Mouse (Mus musculus) hindbrain, postnatal 0 days (tissue): ENCODE measurements around the gene Tmem234. TPM values are rescaled to one million over a fixed set of nuclear protein-coding genes. Genes with fewer than 3 reads are reported as not detected.

Experiments
- ATAC-seq: fragments of 200-750 bp; cut with Nextera tagmentation; 2 replicates; pipeline ENCODE4 v1.8.0; 2017; ENCODE audit warnings: mild to moderate bottlenecking, moderate TSS enrichment, moderate library complexity
- DNase-seq: peaks from one replicate; pipeline ENCODE4 v3.0.0-alpha.2; 2015; ENCODE audit warnings: low spot score
- H3K27ac ChIP-seq: fragments of 300-500 bp; sonication (generic); 2 replicates; pipeline ENCODE4 v1.5.1; 2014; ENCODE audit warnings: mild to moderate bottlenecking
- H3K27me3 ChIP-seq: fragments of 300-500 bp; sonication (generic); 2 replicates; pipeline ENCODE4 v1.6.1; 2014; ENCODE audit warnings: low read length, mixed read lengths; ENCODE audit not compliant: insufficient read depth
- H3K36me3 ChIP-seq: fragments of 300-500 bp; sonication (generic); 2 replicates; pipeline ENCODE4 v1.6.1; 2014; ENCODE audit warnings: low read length, mixed read lengths; ENCODE audit not compliant: insufficient read depth
- H3K4me1 ChIP-seq: fragments of 300-500 bp; sonication (generic); 2 replicates; pipeline ENCODE4 v1.6.1; 2014; ENCODE audit warnings: antibody characterized with exemption, low read length, mixed read lengths; ENCODE audit not compliant: insufficient read depth
- H3K4me2 ChIP-seq: fragments of 300-500 bp; sonication (generic); 2 replicates; pipeline ENCODE4 v1.6.1; 2014; ENCODE audit warnings: low read depth, mild to moderate bottlenecking, low read length, moderate library complexity, mixed read lengths
- H3K4me3 ChIP-seq: fragments of 300-500 bp; sonication (generic); 2 replicates; pipeline ENCODE4 v1.5.1; 2014; ENCODE audit warnings: low read length
- H3K9ac ChIP-seq: fragments of 300-500 bp; sonication (generic); replicated peaks from 2 replicates; pipeline ENCODE4 v1.6.1; 2014; ENCODE audit warnings: mild to moderate bottlenecking, low read length, moderate library complexity, mixed read lengths
- H3K9me3 ChIP-seq: fragments of 300-500 bp; sonication (generic); 2 replicates; pipeline ENCODE4 v1.6.1; 2016; ENCODE audit warnings: low read length, mixed read lengths
- CTCF ChIP-seq: IDR thresholded peaks from 2 replicates; pipeline ENCODE4 v1.5.1; 2016; ENCODE audit warnings: antibody characterized with exemption, control low read depth, low read depth
- WGBS: fragments of 180-500 bp; shearing (Covaris S2); extraction: QIAGEN DNeasy Blood & Tissue Kit; methylation state at CpG from one replicate; pipeline ENCODE4 v1.1.7; 2014; 5-methylcytosine and 5-hydroxymethylcytosine counted together
- polyA plus RNA-seq: library from polyadenylated mRNA; unstranded; fragments of >200 nt; fragmentation: Nextera tagmentation; extraction: Ambion mirVana; gene quantifications from 2 replicates; pipeline ENCODE4 v1.2.1, GENCODE M21; 2015
- total RNA-seq: library from RNA; depleted of rRNA; stranded (reverse); fragments of >200 nt; gene quantifications from 2 replicates; pipeline ENCODE4 v1.2.3, GENCODE M21; 2014

Gene Tmem234
- total and polyA plus RNA-seq, 2 experiments from 2014 or later, result 150 to 221 TPM

- no peaks in the 10 kb centered on the region; the same call in 1 of the 2 replicates for H3K4me1 ChIP-seq
- no peak for DNase-seq
- TF ChIP-seq CTCF, result no peak
- H3K4me3 ChIP-seq, result no peak overlapping the region
- H3K4me2 ChIP-seq, result no peak overlapping the region
- WGBS, result 82% methylated on average over 7 of the region's 7 CpGs
- ATAC-seq, result no peak
- no peaks in the 10 kb centered on the region for H3K9me3 ChIP-seq
- H3K36me3 ChIP-seq, result no peaks in the 10 kb centered on the region
- H3K27me3 ChIP-seq, result no peaks in the 10 kb centered on the region
- H3K9ac ChIP-seq, result no peak overlapping the region
- H3K27ac ChIP-seq, result no peak overlapping the region
These were observed 22.8 kb upstream of the Tmem234 start for GRCm38 (mm10) chr4:129577688-129578087.

DNA sequence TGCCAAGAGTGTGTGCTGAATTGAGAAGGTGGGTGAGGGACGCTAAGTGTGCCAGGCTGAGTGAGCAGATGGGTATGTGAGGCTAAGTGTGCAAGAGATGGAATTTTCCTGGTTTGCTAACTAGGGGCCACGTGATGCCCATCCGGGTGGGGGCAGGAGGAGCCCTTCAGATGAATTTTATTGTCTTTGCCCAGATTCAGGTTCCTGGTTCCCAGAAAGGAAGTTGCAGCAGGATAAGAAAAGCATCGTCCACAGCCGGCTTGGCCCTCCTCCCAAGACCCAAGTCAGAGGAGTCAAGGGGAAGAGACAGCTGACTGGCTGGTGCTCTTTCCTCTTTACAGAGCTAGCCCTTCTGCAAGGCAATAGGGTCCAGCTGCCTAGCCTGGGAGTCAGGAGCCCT, 22.0 kb upstream of the Tmem234 start, which contains the start of gene Fam167b:
Gene Fam167b (minus strand): TSS at position 84 of the 400 bp plus-strand sequence.
- Histone ChIP-seq H3K9ac (no peak within 1 kb of the TSS), H3K9me3 (no peaks in the 10 kb centered on the region), H3K36me3 (no peaks in the 10 kb centered on the region), H3K27ac (no peak within 1 kb of the TSS), H3K4me1 (no peaks in the 10 kb centered on the region; the same call in 1 of the 2 replicates), H3K27me3 (no peaks in the 10 kb centered on the region), H3K4me2 (peak within 1 kb of the TSS; percentile 36), H3K4me3 (no peak within 1 kb of the TSS)
- 88% methylated on average over 5 of the region's 5 CpGs for WGBS
- DNase-seq, result no peak
- TF ChIP-seq CTCF, result no peak
- ATAC-seq, result no peak

GRCm38 (mm10) chr4:129580347-129580746, 20.1 kb upstream of the Tmem234 start:
- Histone ChIP-seq H3K36me3 (no peaks in the 10 kb centered on the region), H3K4me2 (no peak overlapping the region), H3K4me3 (no peak overlapping the region), H3K9me3 (no peaks in the 10 kb centered on the region), H3K27me3 (no peaks in the 10 kb centered on the region), H3K4me1 (no peaks in the 10 kb centered on the region; the same call in 1 of the 2 replicates), H3K27ac (no peak overlapping the region; the same call in 1 of the 2 replicates), H3K9ac (no peak overlapping the region)
- WGBS, result 66% methylated on average over 7 of the region's 7 CpGs
- TF ChIP-seq CTCF, result no peak
- peak; percentile 29 for DNase-seq
- no peak for ATAC-seq

- H3K27me3 ChIP-seq, result no peaks in the 10 kb centered on the region
- H3K9me3 ChIP-seq, result no peaks in the 10 kb centered on the region
- H3K4me3 ChIP-seq, result no peak overlapping the region
- no peaks in the 10 kb centered on the region for H3K36me3 ChIP-seq
- ATAC-seq (no peak), DNase-seq (no peak)
- H3K4me1 ChIP-seq, result no peaks in the 10 kb centered on the region; the same call in 1 of the 2 replicates
- 88% methylated on average over 1 of the region's 1 CpGs for WGBS
- H3K4me2 ChIP-seq, result no peak overlapping the region
- H3K27ac ChIP-seq, result no peak overlapping the region
- H3K9ac ChIP-seq, result no peak overlapping the region
- no peak for TF ChIP-seq CTCF
These were observed 18.2 kb upstream of the Tmem234 start for GRCm38 (mm10) chr4:129582251-129582650.

DNA sequence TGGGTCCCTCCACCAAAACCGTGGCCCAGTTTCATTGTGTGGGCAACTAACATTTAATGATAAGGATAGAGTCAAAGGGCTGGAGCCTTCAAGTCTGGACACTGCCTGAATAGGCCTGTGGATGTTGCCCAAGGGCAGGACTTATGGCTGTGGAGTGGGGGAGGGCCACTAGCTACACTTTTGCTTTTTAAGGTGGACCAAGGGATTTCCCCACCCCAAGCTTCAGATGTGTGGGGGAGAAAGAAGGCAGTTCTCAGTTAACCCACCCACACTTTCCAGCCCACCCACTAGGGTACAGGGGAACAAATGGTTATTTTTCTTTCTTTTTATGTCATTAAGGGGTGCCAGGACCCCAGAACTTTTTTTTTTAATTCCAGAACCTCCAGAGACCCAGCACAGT, 16.1 kb upstream of the Tmem234 start:
- DNase-seq (no peak), ATAC-seq (no peak)
- 71% methylated on average over 1 of the region's 1 CpGs for WGBS
- H3K4me1 ChIP-seq, result no peaks in the 10 kb centered on the region
- H3K4me3 ChIP-seq, result peak overlapping the region; percentile 36; the same call in 1 of the 2 replicates
- no peak overlapping the region for H3K9ac ChIP-seq
- no peak for TF ChIP-seq CTCF
- peak overlapping the region; percentile 54; the same call in 1 of the 2 replicates for H3K27ac ChIP-seq
- H3K27me3 ChIP-seq, result no peaks in the 10 kb centered on the region
- H3K4me2 ChIP-seq, result peak overlapping the region; percentile 60
- no peaks in the 10 kb centered on the region for H3K9me3 ChIP-seq
- no peaks in the 10 kb centered on the region for H3K36me3 ChIP-seq

- no peaks in the 10 kb centered on the region for H3K27me3 ChIP-seq
- H3K27ac ChIP-seq, result peak overlapping the region; percentile 54
- no peaks in the 10 kb centered on the region for H3K4me1 ChIP-seq
- H3K4me2 ChIP-seq, result peak overlapping the region; percentile 60
- no peaks in the 10 kb centered on the region for H3K9me3 ChIP-seq
- ATAC-seq (peak; percentile 79), DNase-seq (peak; percentile 82)
- peak overlapping the region; percentile 35; the same call in 1 of the 2 replicates for H3K9ac ChIP-seq
- peak overlapping the region; percentile 36 for H3K4me3 ChIP-seq
- 2% methylated on average over 36 of the region's 36 CpGs for WGBS
- no peaks in the 10 kb centered on the region for H3K36me3 ChIP-seq
- peak; percentile 66 for TF ChIP-seq CTCF
These were observed 15.4 kb upstream of the Tmem234 start for GRCm38 (mm10) chr4:129584884-129585608.

- ATAC-seq (no peak), DNase-seq (no peak)
- Histone ChIP-seq H3K4me1 (no peaks in the 10 kb centered on the region), H3K9me3 (no peaks in the 10 kb centered on the region), H3K4me2 (no peak overlapping the region), H3K27me3 (no peaks in the 10 kb centered on the region), H3K4me3 (0 out of 2 replicates have a peak overlapping the region, but pooled peaks have one; percentile 36), H3K36me3 (peaks cover under 1% of the 10 kb centered on the region; the same call in 1 of the 2 replicates), H3K9ac (no peak overlapping the region), H3K27ac (no peak overlapping the region)
- 88% methylated on average over 9 of the region's 9 CpGs for whole genome bisulfite sequencing
- no peak for TF ChIP-seq CTCF
These were observed 14.7 kb upstream of the Tmem234 start for GRCm38 (mm10) chr4:129585773-129586172.
